Mouse (Mus musculus) heart, postnatal 25 days (tissue): ENCODE data around the gene Spag5. TPM values are rescaled to one million over a fixed set of nuclear protein-coding genes. Genes with fewer than 3 reads are reported as not detected.

Experiments
- DNase-seq: peaks from one replicate; pipeline ENCODE4 v3.0.0; 2022; ENCODE audit warnings: low spot score
- intact Hi-C: fragments of 180-260 bp; cut with DNase I; formaldehyde crosslinking; loops from one replicate; pipeline ENCODE4 v1.15.1; 2025
- total RNA-seq, 2 experiments: library from RNA; stranded (reverse); gene quantifications; 2 replicates each; pipeline ENCODE4 v1.2.3; 2021

Gene Spag5
- total RNA-seq, 2 experiments from 2014 or later, result 0.62 to 0.67 TPM

DNA sequence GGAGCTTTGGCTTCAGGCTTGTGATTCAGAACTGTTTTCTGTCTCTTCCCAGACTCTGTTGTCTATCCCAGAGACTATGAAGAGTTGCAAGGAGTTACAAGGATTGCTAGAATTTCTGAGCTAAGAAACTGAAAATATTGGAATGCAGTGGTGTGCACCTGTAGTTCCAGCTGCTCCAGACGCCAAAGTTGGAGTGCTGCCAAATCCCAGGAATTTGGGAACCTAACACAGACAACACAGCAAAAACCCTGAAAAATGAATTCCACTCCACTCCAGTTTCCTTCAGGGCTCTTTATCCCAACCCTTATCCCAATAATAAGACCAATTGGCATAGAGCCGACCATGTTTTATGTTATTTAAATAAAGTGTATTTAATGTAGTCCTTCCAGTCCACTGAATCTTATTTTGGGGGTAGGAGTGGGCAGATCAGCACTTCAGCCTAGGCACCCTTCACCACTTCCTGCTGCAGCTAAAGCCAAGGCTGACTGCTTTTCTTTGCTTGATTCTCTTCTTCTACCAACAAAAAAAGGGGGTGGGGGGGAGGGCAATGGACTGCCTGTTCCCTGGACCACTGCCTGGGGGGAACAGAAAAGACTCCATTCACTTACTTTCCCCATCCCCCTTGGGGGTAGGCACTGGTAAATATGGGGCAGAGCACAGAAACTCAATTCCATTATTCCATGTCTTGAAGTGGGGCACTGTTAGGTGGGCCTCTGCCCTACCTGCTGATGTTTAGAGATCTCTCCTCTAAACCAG, 20.9 kb downstream of the Spag5 start:
- intact Hi-C loops, result no loop called here
- no peak for DNase-seq

DNA sequence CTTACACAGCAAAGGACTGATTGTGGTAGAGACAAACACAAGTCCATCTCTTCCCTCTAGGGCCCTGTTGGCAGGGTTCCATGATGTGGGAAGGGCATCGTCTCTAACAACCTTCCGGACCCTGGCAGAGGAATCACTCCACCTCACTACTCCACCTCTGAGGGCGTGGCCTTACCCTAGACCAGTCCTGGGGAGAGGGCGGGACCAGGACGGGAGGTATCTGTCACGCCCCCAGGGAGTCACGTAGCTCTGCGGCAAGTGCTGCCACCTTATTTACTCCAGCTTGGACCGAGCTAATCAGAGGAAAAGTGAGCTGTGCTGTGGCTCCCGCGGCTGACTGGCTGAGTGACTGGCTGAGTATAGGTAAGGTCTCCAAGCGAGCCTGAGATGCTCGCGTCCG, 21.5 kb downstream of the Spag5 start, which contains the start of gene Aldoc:
TSS of gene Aldoc (plus strand) at position 109 of the 400 bp plus-strand sequence.
- DNase-seq, result peak; percentile 46
- intact Hi-C loops, result no loop called here

DNA sequence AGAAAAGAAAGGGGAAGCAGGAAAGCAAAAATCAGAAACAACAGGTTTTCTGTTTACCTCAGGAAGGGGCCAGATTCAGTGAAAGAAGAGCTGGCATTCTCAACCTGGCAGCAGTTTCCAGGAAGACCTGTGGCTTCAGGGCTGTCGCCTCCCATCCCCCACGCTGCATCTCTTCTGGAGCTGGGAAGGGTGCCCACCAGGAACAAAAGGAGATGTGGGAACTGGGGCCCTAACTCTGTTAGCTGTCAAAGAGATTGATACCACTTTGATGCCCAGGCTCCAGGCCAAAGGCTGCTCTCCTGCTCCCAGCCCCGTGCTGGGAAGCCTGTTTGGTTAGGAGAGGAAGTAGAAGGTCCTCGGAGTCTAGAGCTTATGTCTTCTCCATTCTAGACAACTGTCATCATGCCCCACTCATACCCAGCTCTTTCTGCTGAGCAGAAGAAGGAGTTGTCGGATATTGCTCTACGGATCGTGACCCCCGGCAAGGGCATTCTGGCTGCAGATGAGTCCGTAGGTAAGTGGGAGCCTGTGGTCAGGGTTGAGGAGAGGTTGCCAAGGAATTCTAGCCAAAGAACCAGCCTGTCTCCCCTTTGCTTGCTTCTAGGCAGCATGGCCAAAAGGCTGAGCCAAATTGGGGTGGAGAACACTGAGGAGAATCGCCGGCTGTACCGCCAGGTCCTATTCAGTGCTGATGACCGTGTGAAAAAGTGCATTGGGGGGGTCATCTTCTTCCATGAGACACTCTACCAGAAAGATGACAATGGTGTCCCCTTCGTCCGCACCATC, 22.9 kb downstream of the Spag5 start:
- no peak for DNase-seq
- intact Hi-C loops, result no loop called here

DNA sequence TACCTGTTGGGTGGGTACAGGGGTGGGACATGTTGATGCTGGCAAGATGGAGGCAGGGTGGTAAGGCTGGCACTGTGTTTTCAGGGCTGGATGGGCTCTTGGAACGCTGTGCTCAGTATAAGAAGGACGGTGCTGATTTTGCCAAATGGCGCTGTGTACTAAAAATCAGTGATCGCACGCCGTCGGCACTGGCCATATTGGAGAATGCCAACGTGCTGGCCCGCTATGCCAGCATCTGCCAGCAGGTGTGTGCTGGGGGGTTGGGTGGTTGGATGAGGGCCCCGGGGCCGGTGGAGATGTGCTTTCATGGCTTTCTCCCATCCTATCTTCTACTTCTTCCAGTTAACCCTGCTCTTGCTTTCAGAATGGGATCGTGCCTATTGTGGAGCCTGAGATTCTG, 23.6 kb downstream of the Spag5 start:
- DNase-seq, result no peak
- intact Hi-C loops, result no loop called here

DNA sequence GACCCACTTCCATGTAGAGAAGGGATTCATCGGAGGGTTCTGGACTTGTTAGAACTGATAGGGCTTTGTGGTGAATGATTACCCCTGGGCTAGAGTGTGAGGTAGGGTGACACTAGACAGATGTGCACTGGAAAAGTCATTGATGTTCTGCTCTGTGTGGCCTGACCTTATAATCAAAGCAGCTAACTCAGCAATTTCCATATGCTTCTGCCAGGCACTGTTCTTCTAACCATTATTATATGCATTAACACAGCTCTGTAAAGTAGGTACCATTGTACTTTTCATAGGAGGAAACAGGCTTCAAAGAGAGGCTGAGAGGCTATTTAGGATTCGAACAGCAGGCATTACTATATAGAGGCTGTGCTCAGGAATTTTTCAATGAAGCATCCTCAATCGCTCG, 25.9 kb downstream of the Spag5 start:
- no peak for DNase-seq
- intact Hi-C loops, result no loop called here

DNA sequence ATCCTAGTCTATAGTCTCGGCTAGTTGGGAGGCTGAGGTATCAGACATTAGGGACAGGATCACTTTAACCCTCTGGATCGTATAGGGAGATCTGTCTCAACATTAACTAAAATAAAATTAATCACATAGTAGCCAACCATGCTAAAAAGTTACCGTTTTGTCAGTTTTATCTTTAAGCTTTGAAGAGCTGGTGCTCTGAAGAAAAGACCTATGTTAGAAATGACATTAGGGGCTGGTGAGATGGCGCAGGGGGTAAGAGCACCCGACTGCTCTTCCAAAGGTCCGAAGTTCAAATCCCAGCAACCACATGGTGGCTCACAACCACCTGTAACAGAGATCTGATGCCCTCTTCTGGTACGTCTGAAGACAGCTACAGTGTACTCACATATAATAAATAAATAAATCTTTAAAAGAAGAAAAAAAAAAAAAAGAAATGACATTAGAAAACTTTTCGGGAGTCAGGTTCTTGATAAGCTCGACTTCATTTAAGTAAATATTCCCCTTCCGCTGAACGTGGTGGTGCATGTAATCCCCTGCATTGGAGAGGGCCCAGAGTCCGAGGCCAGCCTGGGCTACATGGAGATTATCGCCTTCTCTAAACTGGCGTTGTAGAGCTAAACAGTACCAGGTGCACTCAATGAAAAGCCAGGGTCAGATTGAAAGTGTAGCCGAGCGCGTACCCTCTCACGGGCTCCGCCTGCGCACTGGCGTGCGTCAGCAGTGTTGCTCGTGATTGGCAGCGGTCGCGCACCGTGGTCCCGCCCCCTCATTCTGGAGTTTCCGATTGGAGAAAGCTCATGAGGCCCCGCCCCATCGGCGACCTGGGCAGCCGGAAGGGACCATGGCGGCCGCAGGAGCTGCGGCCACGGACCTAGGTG, 26.5 kb downstream of the Spag5 start, which contains the start of gene Pigs:
TSS of gene Pigs (plus strand) at position 782 of the 878 bp plus-strand sequence.
- DNase-seq, result peak; percentile 93
- intact Hi-C loops, result no loop called here

DNA sequence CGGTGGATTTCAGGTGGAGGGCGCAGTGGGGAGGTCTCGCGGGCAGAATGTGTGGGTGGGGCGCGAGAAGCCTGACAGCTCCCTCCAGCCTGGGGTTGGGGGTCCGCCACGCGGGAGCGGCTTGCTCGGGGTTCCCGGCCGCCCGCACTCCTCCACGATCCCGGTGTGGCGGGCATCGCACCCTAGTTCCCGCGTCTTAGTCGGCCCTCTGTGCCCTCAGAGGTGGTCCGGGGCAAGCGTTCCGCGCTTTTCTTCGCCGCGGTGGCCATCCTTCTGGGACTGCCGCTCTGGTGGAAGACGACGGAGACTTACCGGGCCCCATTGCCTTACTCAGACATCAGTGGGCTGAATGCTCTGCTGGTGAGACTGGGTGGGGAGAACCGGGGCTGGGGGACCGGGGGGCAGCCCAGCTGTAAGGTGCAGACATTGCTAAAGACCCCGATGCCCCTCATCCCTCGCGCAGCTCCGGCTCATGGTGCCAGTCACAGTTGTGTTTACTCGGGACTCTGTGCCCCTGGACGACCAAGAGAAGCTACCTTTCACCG, 27.3 kb downstream of the Spag5 start:
- intact Hi-C loops, result no loop called here
- DNase-seq, result no peak

DNA sequence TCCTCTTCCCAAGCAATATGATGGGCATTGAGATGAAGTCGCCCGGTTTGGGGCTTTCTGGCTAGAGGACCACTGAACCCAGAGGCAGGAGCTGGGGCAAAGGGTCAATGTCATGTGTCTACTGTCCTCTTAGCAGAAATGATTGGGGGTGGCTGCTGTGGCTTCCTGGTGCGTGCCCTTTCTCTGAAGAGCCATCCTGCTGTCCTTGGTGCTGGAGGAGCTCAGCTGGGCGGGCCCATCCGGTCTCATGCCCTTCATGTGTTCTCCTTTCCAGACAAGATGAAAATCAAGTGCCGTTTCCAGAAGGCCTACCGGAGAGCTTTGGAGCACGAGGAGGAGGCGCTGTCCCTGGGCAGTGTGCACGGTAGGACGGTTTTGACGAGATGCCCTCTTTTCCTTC, 31.3 kb downstream of the Spag5 start:
- intact Hi-C loops, result no loop called here
- no peak for DNase-seq

DNA sequence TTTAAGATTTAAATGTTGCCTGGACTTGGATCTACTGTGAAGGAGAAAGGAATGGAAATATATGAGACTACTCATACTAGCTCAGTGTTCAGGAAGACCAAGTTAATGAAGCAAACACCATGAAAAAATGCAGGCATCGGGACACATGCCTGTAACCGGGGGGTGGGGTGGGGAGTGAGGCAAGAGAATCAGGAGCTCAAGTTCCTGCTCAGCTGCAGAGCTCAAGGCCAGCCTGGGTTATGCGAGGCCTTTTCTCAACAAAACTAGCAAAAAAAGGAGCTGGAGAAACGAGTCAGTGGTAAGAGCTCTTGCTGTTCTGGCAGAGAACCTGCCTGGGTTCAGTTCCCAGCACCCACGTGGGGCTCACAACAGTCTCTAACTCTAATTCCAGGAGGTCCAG, 32.7 kb downstream of the Spag5 start:
- intact Hi-C loops, result no loop called here
- no peak for DNase-seq

DNA sequence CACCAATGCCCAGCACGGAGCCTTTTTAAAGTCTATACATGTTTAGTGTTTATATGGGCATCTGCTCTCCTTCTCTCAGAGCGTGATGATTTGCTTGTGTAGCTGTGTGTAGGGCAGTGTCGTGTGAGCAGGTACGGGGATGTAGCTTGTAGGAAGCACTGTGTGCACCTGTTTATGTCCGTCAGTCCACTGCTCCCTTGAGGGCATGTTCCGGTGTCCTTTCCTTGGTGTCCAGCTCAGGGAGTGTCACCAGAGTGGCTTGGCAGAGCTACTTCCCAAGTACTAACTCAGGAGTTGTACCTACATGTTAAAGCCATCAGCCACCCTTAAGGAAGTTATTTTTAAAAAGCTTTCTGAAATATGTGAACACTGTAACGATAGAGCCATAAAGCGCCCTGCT, 35.7 kb downstream of the Spag5 start:
- DNase-seq, result no peak
- intact Hi-C loops, result no loop called here

DNA sequence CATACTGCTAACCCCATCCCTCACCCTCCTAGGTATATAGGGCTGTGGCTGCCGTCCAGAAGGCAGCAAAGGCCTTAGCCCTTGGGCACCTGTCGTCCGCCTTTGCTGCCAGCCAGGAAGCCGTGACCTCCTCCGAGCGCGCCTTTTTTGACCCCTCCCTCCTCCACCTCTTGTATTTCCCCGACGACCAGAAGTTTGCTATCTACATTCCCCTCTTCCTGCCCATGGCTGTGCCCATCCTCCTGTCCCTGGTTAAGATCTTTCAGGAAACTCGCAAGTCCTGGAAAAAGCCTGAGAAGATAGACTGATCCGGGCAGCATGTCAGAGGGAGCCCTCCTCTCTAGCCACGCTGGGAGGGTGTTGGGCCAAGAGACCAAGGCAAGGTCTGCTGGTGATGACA, 40.4 kb downstream of the Spag5 start:
- intact Hi-C loops, result no loop called here
- DNase-seq, result no peak

DNA sequence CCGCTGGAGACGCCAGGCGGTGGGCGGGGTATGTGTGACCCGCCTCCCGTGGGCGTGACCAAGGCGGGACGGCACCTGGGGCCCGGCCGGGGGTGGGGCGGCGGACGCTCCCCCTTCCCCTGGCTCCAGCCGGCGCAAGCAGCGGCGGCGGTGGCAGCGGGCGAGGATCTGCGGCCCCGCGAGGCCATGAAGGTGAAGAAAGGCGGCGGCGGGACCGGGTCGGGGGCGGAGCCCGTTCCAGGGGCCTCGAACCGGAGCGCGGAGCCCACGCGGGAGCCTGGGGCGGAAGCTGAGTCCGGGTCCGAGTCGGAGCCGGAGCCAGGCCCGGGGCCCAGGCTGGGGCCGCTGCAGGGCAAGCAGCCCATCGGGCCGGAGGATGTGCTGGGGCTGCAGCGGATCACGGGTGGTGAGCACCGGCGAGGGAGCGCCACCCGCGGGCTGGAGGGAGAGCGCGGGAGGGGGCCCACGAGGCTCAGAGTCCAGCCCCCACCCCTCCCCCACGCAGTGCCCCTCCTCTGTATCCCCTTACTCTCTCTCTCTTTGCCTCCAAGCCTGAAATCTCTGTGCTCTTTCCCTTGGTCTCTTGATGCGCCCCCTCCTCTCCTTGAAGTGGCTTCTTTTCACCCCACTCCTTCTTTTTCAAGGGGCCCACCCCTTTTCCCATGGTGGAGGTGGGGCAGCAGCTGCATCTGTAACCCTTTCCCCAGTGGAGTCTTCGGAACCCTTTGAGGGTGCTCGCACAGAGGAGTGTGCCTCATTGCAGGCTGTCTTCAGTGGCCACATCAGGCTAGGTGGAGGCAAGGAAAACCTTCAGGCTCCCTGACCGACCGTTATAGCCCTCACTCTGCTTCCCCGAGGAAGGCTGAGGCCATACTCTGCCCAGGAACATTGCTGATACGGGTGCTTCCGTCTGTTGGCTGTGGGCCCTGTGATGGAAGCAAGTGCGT, 42.3 kb downstream of the Spag5 start, which contains the start of gene Unc119:
TSS of gene Unc119 (plus strand) at position 102 of the 947 bp plus-strand sequence.
- DNase-seq, result peak; percentile 55
- intact Hi-C loops, result no loop called here

DNA sequence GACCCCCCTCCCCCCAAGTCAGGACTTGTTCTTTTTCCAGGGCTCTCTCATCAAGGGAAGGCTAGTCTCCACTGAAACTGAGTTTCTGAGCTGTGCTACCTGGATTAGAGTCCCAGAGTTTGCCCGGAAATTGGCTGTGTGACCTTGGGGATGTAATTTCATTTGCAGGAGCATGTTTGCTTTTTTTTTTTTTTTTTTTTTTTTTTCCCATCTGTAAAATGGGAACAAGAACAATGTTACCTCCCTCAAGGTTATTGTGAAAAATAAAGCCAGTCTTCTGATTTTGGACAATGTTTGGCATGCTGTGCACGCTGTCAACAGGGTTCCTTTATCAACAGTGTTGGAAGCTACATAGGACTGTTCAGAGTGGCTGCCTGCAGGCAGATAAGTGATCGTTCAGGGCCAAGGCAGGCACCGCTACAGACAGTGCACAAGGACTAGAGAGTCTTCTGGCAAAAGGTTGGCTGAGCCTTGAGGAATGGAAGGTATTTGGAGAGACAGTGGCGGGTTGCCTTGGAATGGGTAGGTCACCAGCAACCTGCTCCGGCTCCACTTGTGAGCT, 43.1 kb downstream of the Spag5 start:
- intact Hi-C loops, result no loop called here
- DNase-seq, result no peak

DNA sequence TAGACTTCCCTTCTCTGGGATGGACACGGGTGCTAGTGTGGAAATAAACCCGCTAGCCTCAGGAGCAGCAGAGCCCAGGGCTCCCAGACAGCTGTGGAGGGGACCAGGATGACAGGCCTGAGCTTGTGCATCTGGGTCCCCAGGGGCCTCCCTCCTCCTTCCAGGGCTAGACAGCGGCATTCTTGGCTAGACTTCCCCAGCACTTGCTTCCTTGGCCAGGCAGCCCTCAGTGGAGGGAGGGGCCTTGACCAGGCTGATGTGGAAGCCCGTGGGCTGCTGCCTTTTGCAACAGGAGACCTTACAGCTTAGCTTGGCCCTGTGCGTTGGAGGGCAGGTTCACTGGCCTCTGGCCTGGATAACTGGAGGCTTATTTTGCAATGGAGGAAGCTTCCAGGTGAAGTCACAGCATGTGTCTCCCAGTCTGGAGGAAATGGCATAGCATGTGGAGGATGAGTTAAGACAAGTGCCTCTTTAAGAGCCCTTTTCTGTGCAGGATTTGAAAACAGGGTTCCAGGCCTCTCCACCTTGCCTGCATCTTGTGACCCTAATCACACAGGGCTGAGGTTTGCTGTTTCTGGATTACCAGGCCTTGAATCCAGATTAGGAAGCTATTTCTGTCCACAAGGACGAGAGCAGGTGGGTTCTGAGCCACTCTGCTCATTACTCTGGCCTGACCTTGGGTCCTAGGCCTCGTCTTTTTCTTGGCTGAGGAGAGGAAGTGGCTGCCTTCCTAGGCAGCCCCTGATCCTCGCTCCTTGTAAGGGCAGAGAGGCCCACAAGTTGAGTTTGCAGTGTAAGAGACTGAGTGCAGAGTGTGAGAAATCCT, 43.8 kb downstream of the Spag5 start:
- peak; percentile 57 for DNase-seq
- intact Hi-C loops, result no loop called here

DNA sequence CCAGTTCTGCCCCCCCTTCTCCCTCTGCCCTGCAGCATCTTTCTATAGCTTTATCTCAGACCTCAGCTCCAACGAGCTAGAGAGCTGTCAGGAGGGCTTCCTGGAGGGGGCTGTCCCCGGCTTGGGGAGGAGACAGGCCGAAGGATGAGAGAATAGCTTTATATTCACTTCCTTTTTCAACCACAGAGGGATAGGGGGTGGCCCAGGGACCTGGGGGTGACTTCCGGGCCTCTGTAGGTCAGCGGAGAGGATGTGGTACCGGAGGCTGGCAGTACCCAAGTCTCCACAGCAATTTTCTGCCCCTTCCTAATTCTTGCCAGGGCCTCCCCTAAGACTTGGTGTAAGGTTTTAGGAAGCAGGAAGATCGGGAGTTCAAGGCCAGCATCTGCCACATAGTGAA, 44.5 kb downstream of the Spag5 start:
- no peak for DNase-seq
- intact Hi-C loops, result no loop called here

DNA sequence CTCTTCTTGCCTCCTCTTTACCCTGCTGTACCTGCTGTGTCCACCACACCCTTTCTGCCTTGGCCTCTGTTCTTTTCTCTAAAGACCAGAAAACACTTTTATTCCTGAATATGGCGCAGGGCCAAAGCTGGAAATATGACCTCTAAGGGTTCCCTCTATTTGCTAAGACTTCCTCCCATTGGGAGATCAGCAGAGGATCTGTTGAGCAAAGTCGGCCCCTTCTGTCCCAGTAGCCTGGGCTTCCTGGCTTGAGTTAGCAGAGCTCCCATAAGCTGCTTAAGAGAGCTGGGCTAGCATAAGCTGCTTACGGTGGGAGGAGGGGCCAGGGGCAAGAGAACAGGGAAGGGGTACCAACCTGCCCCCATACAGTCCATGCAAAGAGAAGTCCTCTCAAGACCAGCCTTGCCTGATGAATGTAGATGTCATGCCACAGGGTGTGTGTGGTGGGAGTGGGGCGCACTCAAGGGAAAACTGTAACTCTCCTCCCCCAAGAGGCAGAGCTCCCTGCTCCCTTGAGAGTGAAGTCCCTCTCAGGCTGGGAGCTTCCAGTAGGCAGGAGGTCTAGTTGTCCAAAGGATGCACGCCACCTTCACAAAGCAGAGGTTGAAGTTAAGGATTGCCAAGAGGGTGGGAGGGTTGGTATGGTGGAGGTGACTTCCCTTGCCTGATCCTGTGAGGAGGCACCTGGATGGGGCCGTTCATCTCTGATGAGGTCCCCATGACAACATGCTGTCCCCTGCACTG, 45.2 kb downstream of the Spag5 start:
- intact Hi-C loops, result no loop called here
- DNase-seq, result no peak
